Mouse (Mus musculus): Measurements from ENCODE around the gene Gm28035.

The Gm28035 gene

DNA sequence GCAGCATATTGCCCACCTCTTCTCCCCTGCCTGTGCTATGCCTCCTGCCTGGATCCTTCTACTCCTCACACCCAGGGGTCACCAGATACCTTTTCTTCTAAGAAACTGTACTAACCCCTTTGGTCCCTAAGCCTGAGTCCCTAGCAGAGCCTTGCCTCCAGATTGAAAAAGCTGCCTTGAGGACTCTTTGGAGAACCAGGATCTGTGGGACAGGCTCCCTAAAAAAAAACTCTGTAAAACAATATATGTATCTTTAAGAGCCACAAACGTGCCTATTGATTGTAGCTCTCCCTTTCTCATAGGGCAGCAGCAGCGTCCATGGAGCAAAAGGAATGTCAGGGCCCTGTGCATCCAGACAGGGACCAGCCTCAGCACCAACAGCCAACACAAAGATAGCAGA lies at the start of gene Gm28035:
Gene Gm28035 (plus strand): TSS at position 301 of the 400 bp plus-strand sequence.
- no peak for DNase-seq (ENCODE audit: extremely low read depth, low read depth)

DNA sequence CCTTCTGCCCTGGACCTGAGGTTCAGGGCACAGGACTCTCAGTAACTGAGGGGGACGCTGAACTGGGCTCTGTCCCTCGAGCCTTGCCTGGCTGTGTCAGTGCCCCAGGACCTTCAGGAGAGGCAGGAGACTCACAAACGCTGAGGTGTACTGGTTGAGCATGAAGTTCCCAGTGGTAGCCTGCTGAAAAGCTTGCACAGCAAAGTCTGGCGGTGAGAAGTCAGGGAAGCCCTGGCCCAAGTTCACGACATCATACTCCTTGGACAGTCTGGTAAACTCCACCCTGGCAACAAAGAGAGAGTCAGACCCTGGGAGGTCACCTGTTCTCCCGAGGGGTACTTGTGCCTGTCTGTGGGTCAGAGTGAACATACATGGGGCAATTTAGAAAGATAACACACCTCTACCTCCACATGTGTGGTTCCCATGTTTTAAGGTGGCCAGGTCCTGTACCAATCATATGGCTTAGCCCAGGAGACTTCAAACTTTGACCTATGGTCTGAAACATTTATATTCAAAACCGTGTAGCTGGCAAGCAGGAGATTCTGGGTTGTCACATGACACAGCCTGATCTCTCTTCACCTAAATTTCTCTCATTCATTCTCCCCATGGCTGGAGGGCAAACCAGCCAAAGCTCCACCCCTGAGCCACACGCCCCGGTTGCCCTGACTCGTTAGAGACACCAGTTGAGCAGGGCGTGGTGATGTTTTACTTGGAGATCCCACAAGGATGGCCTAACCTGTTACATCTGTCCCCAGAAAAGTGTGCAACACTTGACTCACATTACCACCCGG lies 48.4 kb upstream of the Gm28035 start:
- no peak for DNase-seq (ENCODE audit: extremely low read depth, low read depth)

DNA sequence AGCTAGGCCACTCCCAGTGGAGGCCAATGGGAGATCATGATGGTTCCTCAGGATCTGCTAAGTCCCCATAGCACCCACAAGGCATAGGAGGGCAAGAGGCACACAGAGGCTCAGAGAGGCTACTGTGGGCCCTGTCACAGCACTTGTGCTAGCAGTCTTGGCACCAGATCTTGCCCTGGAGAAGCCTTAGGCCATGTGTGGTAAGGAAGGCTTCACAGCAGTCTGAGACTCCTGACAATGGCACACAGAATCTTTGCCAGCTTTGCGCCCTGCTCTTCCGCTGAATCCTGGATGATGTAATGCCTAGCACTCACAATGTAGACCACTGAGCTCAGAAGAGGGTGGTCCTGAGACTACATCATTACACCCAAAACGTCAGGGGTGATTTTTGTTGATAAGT lies 45.7 kb upstream of the Gm28035 start:
- DNase-seq (ENCODE audit: extremely low read depth, low read depth) = no peak

DNA sequence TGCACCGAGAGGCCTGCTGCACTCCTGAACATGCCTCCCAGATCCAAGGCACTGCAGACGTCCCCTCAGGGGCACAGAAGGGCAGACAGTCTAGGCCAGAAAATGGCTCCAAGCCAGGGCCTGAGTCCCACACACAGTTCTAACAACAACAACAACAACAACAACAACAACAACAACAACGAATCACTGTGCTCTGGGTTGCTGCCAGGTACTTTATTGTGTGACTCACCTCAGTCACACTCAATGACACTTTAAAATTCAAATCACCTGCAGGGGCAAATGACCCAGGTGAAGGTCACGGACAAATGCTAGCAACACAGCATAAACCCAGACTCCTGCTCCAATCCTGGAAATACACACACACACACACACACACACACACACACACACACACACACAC lies 42.3 kb upstream of the Gm28035 start:
- DNase-seq (ENCODE audit: extremely low read depth, low read depth) = no peak

DNA sequence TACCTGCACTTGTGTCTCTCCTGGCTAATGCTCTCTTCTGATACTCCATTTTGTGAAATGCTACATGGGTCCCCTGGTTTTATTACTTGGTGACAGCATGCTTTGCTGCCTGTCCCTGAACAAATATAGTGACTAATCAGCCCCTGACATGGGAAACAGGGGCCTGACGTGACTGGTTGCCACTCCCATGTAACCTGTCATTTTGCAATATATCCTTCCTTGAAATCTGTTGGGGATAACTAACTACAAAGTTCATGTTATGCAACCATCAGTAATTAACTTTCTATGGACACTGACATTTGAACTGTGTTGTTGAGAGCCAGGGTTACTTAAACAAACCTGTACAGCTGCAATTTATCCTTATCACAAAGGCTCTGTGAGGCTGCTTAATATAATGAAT lies 40.4 kb upstream of the Gm28035 start:
- no peak for DNase-seq (ENCODE audit: extremely low read depth, low read depth)

DNA sequence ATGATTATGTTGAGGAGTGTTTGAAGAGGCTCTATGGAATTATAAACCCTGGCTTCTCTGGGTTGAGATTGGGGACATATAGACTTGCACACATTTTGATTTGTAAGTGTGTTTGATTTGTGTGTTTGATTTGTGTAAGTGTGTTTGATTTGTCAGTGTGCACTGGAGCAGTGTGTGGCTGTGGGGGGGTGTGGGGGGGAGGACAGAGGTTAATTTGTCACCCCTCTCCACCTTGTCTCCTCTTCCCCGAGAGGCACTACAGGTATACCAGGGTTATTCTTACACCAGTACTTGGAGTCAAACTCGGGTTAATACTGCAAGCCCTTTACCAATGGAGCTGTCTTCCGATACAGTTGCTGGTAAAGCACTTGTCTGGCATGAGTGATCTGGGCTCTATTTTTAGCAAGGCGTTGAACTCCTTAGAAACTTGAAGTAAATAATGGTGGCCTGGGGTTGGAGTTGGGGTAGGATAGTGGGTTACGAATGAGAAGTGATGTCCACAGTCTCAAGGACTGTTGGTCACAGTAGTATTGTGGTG lies 39.9 kb upstream of the Gm28035 start:
- no peak for DNase-seq (ENCODE audit: extremely low read depth, low read depth)

DNA sequence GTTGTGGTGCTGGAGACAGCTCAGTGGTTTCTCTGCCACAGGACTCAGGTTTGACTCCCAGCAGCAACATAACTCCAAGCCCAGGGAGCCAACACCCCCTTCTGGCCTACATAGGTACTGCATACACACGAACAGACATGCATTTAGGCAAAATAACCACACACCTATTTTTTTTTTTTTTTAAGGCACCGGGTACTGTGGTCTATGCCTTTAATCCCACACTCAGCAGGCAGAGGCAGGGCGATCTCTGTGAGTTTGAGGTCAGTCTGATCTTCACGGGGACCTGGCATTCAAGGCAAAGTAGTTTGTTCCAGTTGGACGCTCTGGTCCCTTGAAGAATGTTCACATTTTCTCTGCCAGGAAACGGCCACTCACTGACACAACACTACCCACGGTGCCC lies 36.9 kb upstream of the Gm28035 start:
- DNase-seq (ENCODE audit: extremely low read depth, low read depth) = peak; percentile 65

DNA sequence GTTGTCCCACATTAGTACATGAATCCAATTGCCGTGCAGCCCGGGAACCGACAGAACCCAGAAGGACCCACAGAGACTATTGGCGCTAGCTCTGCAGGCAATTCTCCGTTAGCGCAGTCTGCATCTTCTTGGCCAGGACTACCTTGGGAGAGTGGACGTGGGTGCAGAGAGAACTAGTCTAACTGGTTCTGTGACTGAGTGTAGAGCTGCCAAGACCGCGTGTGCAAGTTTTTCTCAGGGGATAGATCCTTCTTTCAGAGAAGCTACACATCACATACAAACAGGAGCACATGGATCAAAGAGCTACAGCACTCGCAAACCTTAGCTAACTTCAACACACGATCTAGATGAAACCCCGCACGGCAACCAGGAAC lies 35.1 kb upstream of the Gm28035 start:
- DNase-seq (ENCODE audit: extremely low read depth, low read depth) = no peak

DNA sequence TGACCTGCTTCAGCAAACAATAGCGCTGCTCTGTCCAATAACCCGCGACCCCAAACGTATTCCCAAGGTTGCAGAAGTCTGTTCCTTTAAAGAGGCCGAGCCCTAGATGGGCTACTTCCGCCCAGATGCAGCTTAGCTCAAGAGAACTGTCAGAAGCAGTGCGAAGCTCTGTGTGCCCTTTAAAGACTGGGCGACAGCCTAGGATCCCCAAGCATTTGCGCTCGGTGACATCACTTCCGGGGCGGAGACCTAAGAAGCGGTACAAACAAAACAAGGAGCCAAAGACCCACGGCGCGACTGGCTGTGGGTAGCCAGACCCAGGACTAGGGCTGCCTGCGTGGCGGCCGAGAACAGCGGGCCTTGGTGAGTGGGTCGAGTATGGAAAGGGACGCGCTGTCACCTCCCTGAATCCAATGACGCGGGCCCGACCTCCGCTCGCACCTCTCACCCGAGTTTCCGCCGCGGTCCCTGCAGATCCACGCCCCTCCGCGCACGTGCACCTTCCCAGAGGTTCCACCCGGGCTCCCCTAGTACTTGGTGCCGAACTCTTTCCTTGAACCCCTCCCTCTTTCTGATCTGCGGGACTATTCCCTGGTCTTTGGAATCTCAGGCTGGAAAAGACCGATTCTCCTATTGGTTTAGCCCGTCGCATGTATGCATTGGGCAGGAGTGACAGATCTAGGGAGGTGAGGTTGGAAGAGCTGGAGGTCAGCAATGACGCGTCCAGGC lies 34.6 kb upstream of the Gm28035 start, which contains the start of gene Kyat1:
Gene Kyat1 (minus strand): TSS at position 219 of the 729 bp plus-strand sequence.
- peak; percentile 97 for DNase-seq (ENCODE audit: extremely low read depth, low read depth)

DNA sequence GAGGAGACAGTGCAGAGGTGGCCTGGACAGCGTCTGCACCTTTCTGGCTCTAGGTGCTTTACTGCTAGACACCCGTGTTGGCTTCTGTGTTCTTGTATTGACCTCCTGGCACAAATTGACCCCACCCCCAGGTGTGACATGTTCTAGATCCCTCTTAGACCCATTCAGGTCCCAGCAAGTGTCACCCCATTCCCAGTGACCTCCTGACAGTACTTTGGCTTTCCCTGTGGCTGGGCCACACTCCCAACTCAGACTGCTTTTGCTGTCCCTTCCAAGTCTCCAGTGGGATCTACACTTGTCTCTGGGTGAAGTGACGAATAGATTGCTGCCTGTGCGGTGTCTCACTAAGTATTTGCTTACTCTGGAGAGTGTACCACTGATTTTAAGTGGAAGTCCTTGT lies 33.0 kb upstream of the Gm28035 start:
- DNase-seq (ENCODE audit: extremely low read depth, low read depth) = no peak

DNA sequence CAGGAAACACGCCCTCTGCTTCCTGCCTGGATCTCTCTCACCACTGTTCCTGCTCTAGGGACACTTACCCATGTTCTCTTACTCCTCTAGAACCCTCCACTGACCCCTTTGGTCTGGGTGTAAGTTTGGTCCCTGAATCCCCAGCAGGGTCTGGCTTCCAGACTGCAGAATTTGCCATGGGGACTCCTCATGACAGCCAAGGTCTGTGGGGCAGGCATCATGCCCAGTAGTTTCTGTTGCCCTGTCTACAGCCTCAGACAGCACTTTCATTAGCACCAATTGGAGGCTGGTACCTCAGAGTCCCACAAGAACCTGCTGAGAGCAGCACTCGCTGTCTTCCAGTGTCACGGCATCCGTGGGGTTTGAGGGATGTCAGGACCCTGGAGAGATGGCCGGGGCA lies 32.5 kb upstream of the Gm28035 start:
- no peak for DNase-seq (ENCODE audit: extremely low read depth, low read depth)

DNA sequence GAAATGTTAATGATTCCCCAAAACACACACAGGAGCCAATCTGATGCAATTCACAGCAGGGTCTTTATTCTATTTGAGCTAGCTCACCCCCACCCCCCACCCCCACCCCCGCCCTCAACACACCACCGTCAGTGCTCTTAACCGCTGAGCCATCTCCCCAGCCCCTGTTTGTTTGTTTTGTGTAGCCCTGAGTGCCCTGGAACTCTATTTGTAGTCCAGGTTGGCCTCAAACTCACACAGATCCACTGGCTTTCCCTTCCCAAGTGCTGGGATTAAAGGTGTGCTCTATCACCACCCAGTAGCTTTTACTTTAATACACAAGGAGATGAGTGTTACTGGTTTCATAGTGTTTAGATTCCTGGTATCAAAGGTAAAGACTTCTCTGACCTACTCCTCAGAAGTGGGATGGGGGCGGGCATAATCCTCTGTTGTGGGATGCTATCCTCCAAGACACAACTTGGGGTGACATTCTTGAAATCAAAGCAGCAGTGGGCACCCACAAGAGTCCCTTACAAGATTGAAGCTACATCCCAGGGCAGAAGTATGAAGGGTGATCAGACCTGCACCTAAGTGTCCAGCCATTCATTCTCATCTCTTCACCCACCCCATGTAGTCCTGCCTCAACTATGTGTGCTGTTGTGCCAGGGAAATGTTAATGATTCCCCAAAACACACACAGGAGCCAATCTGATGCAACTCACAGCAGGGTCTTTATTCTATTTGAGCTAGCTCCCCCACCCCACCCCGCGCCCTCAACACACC lies 28.8 kb upstream of the Gm28035 start:
- no peak for DNase-seq (ENCODE audit: extremely low read depth, low read depth)

DNA sequence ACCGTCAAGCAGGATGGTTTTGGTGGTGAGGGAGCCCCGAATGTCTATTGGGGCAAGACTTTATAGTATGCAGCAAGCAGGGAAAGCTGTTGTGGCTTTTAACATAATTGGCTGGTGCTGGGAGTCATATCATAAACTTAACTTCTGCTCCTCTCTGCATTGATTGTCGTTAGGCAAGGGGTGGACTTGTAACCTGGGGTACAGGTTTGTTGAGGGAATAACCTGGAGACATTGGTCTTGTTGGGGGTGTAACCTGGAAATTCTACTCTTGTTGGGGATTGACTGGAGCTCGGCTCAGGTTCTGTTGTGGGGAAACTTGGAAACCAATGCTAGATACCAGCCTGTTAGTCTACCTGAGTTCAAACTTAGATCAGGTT lies 28.2 kb upstream of the Gm28035 start:
- DNase-seq (ENCODE audit: extremely low read depth, low read depth) = no peak

DNA sequence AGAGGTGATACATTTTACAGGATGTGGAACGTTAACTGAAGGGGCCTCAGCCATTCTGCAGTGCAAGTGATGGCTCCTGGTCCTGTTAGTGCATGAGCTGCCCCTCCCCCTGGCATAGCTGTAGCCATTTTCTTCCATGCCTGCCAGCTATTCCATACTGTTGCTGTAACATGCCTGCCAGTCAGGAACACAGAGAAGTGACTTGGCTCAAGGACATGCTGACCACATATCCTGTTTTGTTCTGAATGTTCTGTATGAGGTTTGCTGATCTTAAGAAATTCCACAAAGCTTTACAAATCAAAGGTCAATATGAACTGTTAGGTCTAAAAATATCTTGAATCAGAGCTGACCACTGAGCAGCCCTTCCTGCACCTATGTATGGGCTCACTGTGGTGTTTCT lies 27.4 kb upstream of the Gm28035 start:
- DNase-seq (ENCODE audit: extremely low read depth, low read depth) = no peak

DNA sequence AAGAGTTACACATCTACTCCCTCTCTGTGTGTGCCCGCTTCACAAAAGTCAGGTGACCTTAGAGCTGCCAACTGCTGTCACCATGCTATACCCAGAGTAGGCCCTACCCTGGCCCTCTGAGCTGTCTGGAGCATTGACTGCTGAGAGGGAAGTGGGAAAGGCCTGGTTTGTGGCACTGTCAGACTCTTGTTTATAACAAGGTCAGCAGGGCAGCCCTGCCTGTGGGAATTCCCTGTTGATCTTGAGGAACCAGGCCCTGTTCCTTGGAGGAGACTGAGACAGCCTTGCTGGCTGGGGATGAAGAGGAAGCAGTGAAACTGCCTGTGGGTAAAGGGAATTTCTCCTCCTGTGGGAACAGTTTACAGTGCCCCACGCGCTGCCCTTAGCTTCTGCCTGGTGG lies 25.6 kb upstream of the Gm28035 start:
- no peak for DNase-seq (ENCODE audit: extremely low read depth, low read depth)

DNA sequence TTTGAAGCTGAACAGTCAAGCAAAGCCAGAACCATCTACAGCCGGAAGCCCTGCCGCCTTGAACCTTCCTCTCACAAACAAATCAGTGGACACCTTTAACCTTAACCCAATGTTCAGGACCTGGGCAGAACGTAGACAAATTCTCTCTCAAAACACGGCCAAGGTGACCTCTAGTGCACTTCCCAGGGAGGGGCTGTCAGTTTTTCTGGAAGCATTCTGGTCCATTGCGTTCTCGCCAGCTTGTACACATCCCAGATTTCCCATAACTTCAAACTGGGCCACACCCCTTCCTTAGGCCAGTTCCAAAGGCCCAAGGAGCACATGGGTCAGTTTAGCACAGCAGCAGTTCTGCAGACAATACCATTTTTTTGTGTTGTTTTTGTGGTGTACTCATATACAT lies 24.9 kb upstream of the Gm28035 start:
- no peak for DNase-seq (ENCODE audit: extremely low read depth, low read depth)

DNA sequence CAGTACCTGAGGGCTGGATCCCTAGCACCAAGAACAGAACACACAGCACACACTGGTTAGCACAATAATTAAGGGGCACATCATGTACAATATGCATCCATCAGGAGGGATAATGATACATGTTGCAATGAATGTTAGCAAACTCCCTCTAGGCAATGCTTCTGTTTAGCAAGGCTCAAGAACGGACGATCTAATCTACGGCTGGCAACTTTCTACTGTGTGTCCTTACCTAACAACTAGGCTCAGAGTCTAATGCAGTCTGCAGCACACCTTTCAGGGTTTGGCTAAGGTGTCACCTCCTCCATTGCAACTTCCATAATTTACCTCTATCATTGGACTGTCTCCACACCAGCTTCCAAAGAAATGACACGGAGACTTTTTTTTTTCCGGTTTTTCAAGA lies 24.1 kb upstream of the Gm28035 start:
- no peak for DNase-seq (ENCODE audit: extremely low read depth, low read depth)

DNA sequence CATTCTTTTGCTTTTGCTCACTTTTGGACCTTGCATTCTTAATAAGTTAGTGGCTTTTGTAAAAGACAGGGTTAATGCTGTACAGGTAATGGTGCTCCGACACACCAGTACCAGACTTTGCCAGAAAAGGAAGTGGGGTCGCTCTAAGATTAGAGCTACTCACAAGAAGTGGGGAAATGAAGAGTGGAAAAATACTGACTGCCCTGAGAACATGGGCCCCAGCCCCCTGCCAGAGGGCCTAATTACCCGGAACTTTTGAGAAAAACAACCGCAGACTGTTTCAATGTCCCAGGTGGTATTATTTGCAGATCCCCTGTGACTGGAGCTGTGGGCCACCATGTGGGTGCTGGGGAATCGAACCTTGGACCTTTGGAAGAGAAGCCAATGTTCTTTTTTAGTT lies 4.8 kb upstream of the Gm28035 start:
- no peak for DNase-seq (ENCODE audit: extremely low read depth, low read depth)

DNA sequence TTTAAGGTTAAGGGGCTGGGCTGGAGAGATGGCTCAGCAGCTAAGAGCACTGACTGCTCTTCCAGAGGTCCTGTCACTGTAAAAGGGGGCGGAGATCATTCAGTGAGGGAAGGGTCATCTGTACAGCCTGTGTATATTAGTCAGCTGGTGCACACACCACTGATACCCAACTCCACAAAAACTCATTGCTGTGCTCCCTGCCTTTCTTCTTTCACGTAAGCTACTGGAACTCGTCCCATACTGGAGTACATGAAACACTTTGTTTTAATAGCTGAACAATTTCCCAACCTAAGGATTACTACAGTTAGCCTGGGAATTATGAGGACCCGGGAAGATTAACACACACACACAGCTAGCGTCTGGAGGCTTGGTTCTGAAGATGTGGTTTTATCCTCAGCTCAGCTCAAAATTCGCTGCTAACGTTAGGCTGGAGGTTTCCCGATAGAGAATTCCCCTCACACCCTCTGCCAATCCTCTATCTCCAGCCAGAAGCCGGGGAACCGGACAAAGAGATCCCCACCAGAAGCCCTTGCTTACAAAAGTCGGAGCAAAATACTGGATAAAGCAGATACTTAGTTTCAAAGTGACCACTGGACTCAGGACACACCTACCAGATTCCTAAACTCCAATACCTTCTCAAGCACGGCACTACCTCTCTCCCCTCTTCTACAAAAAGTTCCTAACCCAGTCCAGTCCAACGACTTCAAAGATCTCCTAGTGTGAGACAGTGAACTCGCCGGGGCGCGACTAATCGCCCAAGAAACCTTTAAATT lies 3.8 kb upstream of the Gm28035 start:
- peak; percentile 22 for DNase-seq (ENCODE audit: extremely low read depth, low read depth)

DNA sequence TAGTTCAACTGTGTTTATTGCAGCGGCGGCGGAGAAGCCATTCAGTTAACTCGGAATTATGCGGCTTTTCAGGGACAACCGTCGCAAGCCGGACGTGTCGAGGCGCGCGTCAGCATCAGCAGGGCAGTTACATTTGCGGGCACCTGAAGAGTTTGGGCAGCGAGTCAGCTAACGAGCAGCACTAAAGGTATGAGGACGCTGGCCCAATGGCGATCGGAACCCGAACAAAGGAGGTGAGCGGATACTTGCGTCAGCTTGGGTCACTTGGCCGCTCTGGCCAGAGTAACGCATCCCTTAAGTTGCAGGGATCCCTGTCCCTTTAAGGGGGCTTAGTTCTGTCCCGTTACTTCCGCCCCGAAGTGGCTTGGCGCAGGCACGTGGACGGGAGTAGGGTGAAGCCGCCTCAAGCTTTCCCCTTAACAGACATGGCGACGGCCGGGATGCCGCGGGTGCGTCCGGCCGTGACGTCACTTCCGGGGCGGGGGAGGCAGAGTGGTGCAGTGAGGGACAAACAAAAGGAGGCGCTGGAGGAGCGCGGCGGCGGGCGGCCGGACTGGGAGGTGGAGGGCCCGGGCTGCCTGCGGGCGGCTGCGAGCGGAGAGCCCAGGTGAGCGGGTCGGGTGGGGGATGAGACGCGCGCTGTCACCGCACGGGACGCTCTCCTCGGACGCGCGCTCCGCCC lies 3.0 kb upstream of the Gm28035 start, which contains the start of gene Lrrc8a:
Gene Lrrc8a (plus strand): TSS at position 517 of the 682 bp plus-strand sequence.
- peak; percentile 94 for DNase-seq (ENCODE audit: extremely low read depth, low read depth)

DNA sequence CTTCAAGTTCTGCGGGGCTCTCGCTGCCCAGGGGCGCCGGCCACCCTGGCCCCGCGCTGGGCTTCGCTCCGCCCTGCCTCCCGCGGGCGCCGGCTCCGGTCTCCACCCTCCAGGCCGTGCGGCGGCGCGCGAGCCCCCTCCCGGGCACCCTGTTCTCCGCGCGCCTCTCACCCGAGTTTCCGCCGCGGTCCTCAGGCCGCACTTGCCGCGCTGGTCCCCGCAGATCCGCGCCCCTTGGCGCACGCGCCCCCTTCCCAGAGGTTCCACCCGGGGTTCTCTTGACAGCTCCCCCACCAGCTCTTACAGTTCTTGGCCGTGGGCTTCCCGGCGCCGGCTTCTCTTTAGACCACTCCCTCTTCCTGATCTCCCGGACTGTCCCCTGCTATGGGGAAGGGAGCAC lies 2.5 kb upstream of the Gm28035 start:
- DNase-seq (ENCODE audit: extremely low read depth, low read depth) = no peak

Measured in MEL-GATA-1-ER (cell line).